Mouse (Mus musculus) neural tube, embryonic 11.5 days (tissue): ENCODE measurements at regions not wholly inside any gene's neighbourhood (a gene's known extent, or its start where the extent isn't known, plus 50 kb on each side); places are given as distances from the start of the nearest gene placed in this dataset.
A peak's percentile ranks its signal among the peaks of the same experiment; 100 is the strongest.

ENCODE experiments used
- ATAC-seq: fragments of 200-750 bp; cut with Nextera tagmentation; 2 replicates; pipeline ENCODE4 v1.8.0; 2017; ENCODE audit warnings: moderate number of reproducible peaks, mild to moderate bottlenecking, moderate TSS enrichment, moderate library complexity; ENCODE audit not compliant: insufficient read depth, low FRiP score, low TSS enrichment
- DNase-seq: peaks from one replicate; pipeline ENCODE4 v3.0.0-alpha.2; 2015; ENCODE audit warnings: low spot score
- H3K27ac ChIP-seq: fragments of 300-500 bp; sonication (generic); 2 replicates; pipeline ENCODE4 v1.5.1; 2014; ENCODE audit warnings: low read depth, mild to moderate bottlenecking, low read length
- H3K27me3 ChIP-seq: fragments of 300-500 bp; sonication (generic); 2 replicates; pipeline ENCODE4 v1.6.1; 2014; ENCODE audit warnings: mild to moderate bottlenecking, low read length, mixed read lengths; ENCODE audit not compliant: control insufficient read depth, insufficient read depth
- H3K36me3 ChIP-seq: fragments of 300-500 bp; sonication (generic); 2 replicates; pipeline ENCODE4 v1.6.1; 2014; ENCODE audit warnings: mild to moderate bottlenecking, low read length, moderate library complexity, mixed read lengths; ENCODE audit not compliant: control insufficient read depth, insufficient read depth
- H3K4me1 ChIP-seq: fragments of 300-500 bp; sonication (generic); 2 replicates; pipeline ENCODE4 v1.6.1; 2014; ENCODE audit warnings: low read length, mixed read lengths; ENCODE audit not compliant: control insufficient read depth, insufficient read depth
- H3K4me2 ChIP-seq: fragments of 300-500 bp; sonication (generic); 2 replicates; pipeline ENCODE4 v1.6.1; 2014; ENCODE audit warnings: low read depth, mild to moderate bottlenecking, moderate library complexity
- H3K4me3 ChIP-seq: fragments of 300-500 bp; sonication (generic); 2 replicates; pipeline ENCODE4 v1.5.1; 2014; ENCODE audit warnings: low read depth, low read length
- H3K9ac ChIP-seq: fragments of 300-500 bp; sonication (generic); 2 replicates; pipeline ENCODE4 v1.6.1; 2014; ENCODE audit warnings: mild to moderate bottlenecking, low read length
- H3K9me3 ChIP-seq: fragments of 300-500 bp; sonication (generic); 2 replicates; pipeline ENCODE4 v1.6.1; 2016; ENCODE audit warnings: low read length; ENCODE audit not compliant: control insufficient read depth
- WGBS: fragments of 180-500 bp; shearing (Covaris S2); extraction: QIAGEN DNeasy Blood & Tissue Kit; methylation state at CpG from one replicate; pipeline ENCODE4 v1.1.7; 2014; 5-methylcytosine and 5-hydroxymethylcytosine counted together

- Histone ChIP-seq H3K27me3 (no peaks in the 10 kb centered on the region), H3K9me3 (no peaks in the 10 kb centered on the region), H3K9ac (no peak overlapping the region), H3K4me3 (no peak overlapping the region), H3K4me2 (no peak overlapping the region), H3K36me3 (no peaks in the 10 kb centered on the region), H3K4me1 (no peaks in the 10 kb centered on the region), H3K27ac (no peak overlapping the region)
- DNase-seq (no peak), ATAC-seq (no peak)
- 51% methylated on average over 1 of the region's 1 CpGs for WGBS
Measured at GRCm38 (mm10) chr16:66579551-66579950, 764.5 kb downstream of the Vgll3 start.

- ATAC-seq (peak; percentile 68; the same call in 1 of the 2 replicates), DNase-seq (peak; percentile 18)
- H3K27me3 ChIP-seq = no peaks in the 10 kb centered on the region
- H3K4me1 ChIP-seq = no peaks in the 10 kb centered on the region
- H3K27ac ChIP-seq = no peak overlapping the region
- no peak overlapping the region for H3K9ac ChIP-seq
- 5% methylated on average over 12 of the region's 12 CpGs for WGBS
- peak overlapping the region; percentile 20; the same call in 1 of the 2 replicates for H3K4me2 ChIP-seq
- H3K4me3 ChIP-seq = no peak overlapping the region
- no peaks in the 10 kb centered on the region for H3K36me3 ChIP-seq
- no peaks in the 10 kb centered on the region for H3K9me3 ChIP-seq
Measured at GRCm38 (mm10) chr16:66585698-66586284, 770.7 kb downstream of the Vgll3 start.

- ATAC-seq (no peak), DNase-seq (no peak)
- H3K9me3 ChIP-seq = no peaks in the 10 kb centered on the region
- no peaks in the 10 kb centered on the region for H3K36me3 ChIP-seq
- no peak overlapping the region for H3K9ac ChIP-seq
- 59% methylated on average over 2 of the region's 2 CpGs for WGBS
- H3K4me1 ChIP-seq = no peaks in the 10 kb centered on the region
- H3K27me3 ChIP-seq = no peaks in the 10 kb centered on the region
- no peak overlapping the region for H3K27ac ChIP-seq
- no peak overlapping the region for H3K4me3 ChIP-seq
- no peak overlapping the region for H3K4me2 ChIP-seq
Measured at GRCm38 (mm10) chr16:66602211-66602610, 787.2 kb downstream of the Vgll3 start.

GRCm38 (mm10) chr16:66602686-66603085 is 787.6 kb downstream of the Vgll3 start:
- Histone ChIP-seq H3K4me1 (no peaks in the 10 kb centered on the region), H3K27ac (no peak overlapping the region), H3K4me2 (no peak overlapping the region), H3K27me3 (no peaks in the 10 kb centered on the region), H3K9ac (no peak overlapping the region), H3K36me3 (no peaks in the 10 kb centered on the region), H3K4me3 (no peak overlapping the region), H3K9me3 (no peaks in the 10 kb centered on the region)
- 48% methylated on average over 3 of the region's 3 CpGs for WGBS
- ATAC-seq (no peak), DNase-seq (no peak)

- no peak overlapping the region for H3K9ac ChIP-seq
- peak; percentile 82 for ATAC-seq
Measured at GRCm38 (mm10) chr16:66603825-66604224, 788.8 kb downstream of the Vgll3 start.

More at GRCm38 (mm10) chr16:66603825-66604224, 788.8 kb downstream of the Vgll3 start:
- Histone ChIP-seq H3K4me1 (no peaks in the 10 kb centered on the region), H3K4me3 (no peak overlapping the region), H3K27me3 (no peaks in the 10 kb centered on the region), H3K36me3 (no peaks in the 10 kb centered on the region), H3K9me3 (no peaks in the 10 kb centered on the region), H3K27ac (no peak overlapping the region), H3K4me2 (no peak overlapping the region)
- no peak for DNase-seq
- 31% methylated on average over 6 of the region's 6 CpGs for WGBS
